Mouse (Mus musculus) frontal cortex, adult 2 months (tissue): ENCODE results near the gene Spint1. TPM values are rescaled to one million over a fixed set of nuclear protein-coding genes. Genes with fewer than 3 reads are reported as not detected.

ENCODE experiments used
- DNase-seq, 2 experiments: peaks; one replicate each; pipeline ENCODE4 v3.0.0; 2022; ENCODE audit warnings: low spot score in 1 of 2; ENCODE audit errors: extremely low spot score in 1 of 2
- polyA plus RNA-seq: library from polyadenylated mRNA; depleted of rRNA; stranded (reverse); fragments of >200 nt; gene quantifications from 2 replicates; pipeline ENCODE4 v1.2.3, GENCODE M21; 2012; rRNA removed

Spint1 gene
- polyA plus RNA-seq, 1 experiment, result 1.4 TPM

GRCm38 (mm10) chr2:119292281-119292680, 55.1 kb downstream of the Spint1 start:
- DNase-seq, result no peak

DNA sequence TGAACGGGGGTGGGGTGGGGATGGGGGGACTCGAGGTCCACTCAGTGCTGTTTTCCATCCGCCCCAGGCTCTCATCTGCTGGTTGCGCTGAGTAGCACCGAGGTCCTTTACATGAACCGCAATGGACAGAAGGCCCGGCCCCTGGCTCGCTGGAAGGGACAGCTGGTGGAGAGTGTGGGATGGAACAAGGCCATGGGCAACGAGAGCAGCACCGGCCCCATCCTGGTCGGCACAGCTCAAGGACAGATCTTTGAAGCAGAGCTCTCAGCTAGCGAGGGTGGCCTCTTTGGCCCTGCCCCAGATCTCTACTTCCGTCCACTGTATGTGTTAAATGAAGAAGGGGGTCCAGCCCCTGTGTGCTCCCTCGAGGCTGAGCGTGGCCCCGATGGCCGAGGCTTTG, 55.7 kb downstream of the Spint1 start:
- DNase-seq, result no peak

- no peak for DNase-seq
These were observed 56.1 kb downstream of the Spint1 start for GRCm38 (mm10) chr2:119293311-119293710.

DNA sequence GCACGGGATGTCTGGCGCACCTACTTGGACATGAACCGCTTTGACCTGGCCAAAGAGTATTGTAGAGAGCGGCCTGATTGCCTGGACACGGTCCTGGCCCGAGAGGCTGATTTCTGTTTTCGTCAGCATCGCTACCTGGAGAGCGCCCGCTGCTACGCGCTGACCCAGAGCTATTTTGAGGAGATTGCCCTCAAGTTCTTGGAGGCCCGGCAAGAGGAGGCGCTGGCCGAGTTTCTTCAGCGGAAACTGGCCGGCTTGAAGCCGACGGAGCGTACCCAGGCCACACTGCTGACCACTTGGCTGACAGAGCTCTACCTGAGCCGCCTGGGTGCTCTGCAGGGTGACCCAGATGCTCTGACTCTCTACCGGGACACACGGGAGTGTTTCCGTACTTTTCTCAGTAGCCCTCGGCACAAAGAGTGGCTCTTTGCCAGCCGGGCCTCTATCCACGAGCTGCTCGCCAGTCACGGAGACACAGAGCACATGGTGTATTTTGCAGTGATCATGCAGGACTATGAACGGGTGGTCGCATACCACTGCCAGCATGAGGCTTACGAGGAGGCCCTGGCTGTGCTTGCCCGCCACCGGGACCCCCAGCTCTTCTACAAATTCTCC, 56.7 kb downstream of the Spint1 start:
- no peak for DNase-seq

GRCm38 (mm10) chr2:119294411-119294810, 57.2 kb downstream of the Spint1 start:
- no peak for DNase-seq

GRCm38 (mm10) chr2:119296756-119297155, 59.6 kb downstream of the Spint1 start:
- DNase-seq, result no peak

- no peak for DNase-seq
These were observed 60.3 kb downstream of the Spint1 start for GRCm38 (mm10) chr2:119297506-119297905.

DNA sequence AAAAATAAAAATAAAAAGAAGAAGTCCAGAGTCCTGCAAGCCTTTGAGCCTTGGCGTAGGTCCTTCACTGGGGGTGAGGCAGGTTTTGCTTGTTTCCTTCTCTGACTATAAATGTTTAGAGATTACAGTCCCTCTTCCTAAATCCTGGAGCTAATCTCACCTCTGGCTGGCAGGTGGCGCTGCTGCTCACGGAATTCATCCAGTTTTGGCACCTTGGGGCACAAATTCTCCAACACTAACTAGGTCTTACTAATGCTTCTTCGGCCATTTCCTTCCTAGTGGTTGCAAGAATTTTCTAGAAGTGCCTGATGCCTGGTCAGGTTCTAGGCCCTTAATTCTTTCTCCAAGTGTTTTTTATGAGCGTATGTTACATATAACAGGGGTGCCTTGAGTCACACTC, 61.2 kb downstream of the Spint1 start:
- DNase-seq, result peak in 1 of 2 experiments; percentile 69

- no peak for DNase-seq
These were observed 61.7 kb downstream of the Spint1 start for GRCm38 (mm10) chr2:119298839-119299238.

Other genes with a start within 250 kb of the Spint1 start
- gene Ccdc32, start 208.0 kb upstream of the Spint1 start, polyA plus RNA-seq, result 42.7 and 44.2 TPM in 2 replicates
- 4.8 and 6.2 TPM in 2 replicates for gene Rpusd2, start 202.6 kb upstream of the Spint1 start, polyA plus RNA-seq
- gene Knl1, start 190.2 kb upstream of the Spint1 start, polyA plus RNA-seq, result 0.04 and 0.06 TPM in 2 replicates
- gene Rad51, start 124.6 kb upstream of the Spint1 start, polyA plus RNA-seq, result 0.84 and 1.4 TPM in 2 replicates
- gene Rmdn3, start 80.3 kb upstream of the Spint1 start, polyA plus RNA-seq, result 56.6 and 59.2 TPM in 2 replicates
- gene Gchfr, start 69.6 kb upstream of the Spint1 start, polyA plus RNA-seq, result 1.1 and 2.3 TPM in 2 replicates
- gene Gm14137, start 62.9 kb upstream of the Spint1 start, polyA plus RNA-seq, result 0.57 and 0.58 TPM in 2 replicates
- gene Zfyve19, start 28.7 kb upstream of the Spint1 start, polyA plus RNA-seq, result 48.3 and 78.0 TPM in 2 replicates
- 35.4 and 40.1 TPM in 2 replicates for gene Dnajc17, start 28.6 kb upstream of the Spint1 start, polyA plus RNA-seq
- gene Ppp1r14d, start 7.5 kb upstream of the Spint1 start, polyA plus RNA-seq, result not detected in 2 replicates
- 6.2 and 6.5 TPM in 2 replicates for gene Rhov, start 33.9 kb downstream of the Spint1 start, polyA plus RNA-seq
- gene Vps18, start 51.4 kb downstream of the Spint1 start, polyA plus RNA-seq, result 28.6 and 28.8 TPM in 2 replicates
- 3.3 and 4.2 TPM in 2 replicates for gene Dll4, start 88.4 kb downstream of the Spint1 start, polyA plus RNA-seq
- 7.1 and 7.6 TPM in 2 replicates for gene Chac1, start 113.9 kb downstream of the Spint1 start, polyA plus RNA-seq
- 14.4 and 15.4 TPM in 2 replicates for gene Ino80, start 240.3 kb downstream of the Spint1 start, polyA plus RNA-seq